12 mouse cellular contexts compared by ENCODE assay signal in the genomic region with DNA sequence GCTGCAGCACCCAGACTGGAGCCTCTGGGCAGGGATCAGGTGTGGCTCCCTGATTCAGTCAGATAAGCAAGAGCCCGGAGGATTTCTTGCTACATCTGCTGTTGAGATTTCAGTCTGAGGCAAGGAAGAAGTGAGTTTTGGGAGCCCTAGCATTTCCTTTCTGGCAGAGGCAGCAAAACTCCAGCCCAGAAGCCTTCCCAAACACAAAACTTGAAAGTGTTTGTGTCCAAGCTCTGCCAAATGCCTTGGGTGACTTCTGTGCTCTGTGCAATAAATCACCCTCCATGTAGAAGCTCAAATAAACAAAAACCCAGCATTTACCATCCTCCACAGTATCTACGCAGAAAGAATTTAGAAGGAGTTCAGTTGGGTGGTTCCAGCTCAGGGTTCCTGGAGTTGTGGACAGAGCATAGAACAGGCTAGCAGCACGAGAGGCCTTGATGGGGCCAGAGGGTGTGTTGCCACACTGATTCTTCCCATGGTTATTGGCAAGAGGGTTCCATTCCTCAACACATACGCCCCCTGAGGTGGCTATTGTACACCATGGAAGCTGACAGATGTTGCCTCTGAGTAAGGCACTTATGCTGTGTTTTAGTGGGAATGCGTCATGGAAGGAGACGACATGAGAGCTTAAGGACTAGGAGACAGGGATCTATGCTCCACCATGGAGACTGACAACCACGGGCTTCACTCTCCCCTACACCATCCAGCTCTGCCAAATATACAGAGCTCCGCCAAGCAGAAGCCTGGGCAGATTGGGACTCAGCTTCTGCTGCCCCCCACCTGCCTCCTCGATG.
DNase-seq lines count a peak whose midpoint lies in the region; ATAC-seq and TF ChIP-seq lines count a peak whose summit lies in the region.
"Had no signal": no experiment of that assay in that cellular context is flagged by ENCODE, and none has a peak within 500 bp of the region (broad histone marks: within the 10 kb centered on the region; RNA-seq: fewer than 3 reads in every experiment).

No protein-coding gene starts in this region.

- no peak for TF ChIP-seq CTCF in gastrocnemius, adult 2 months (IDR thresholded peaks at IDR 0.05)
- no peak for TF ChIP-seq CTCF in cerebellum, adult 2 months (IDR thresholded peaks at IDR 0.05; ENCODE audit: borderline replicate concordance, insufficient read depth, low read depth, low read length)

- H3K4me2 ChIP-seq in stomach, embryonic 16.5 days (ENCODE audit: low read depth, low read length): no peak overlapping the region
- H3K4me2 ChIP-seq: forebrain, embryonic 15.5 days; liver, embryonic 13.5 days had no signal

- no peaks in the 10 kb centered on the region for H3K27me3 ChIP-seq in stomach, embryonic 16.5 days (ENCODE audit: control insufficient read depth, insufficient read depth, low read length)
- H3K27me3 ChIP-seq in cerebellum, adult 2 months (ENCODE audit: control insufficient read depth, insufficient read depth, low read length): no peaks in the 10 kb centered on the region; the same call in 1 of the 2 replicates
- H3K27me3 ChIP-seq: forebrain, embryonic 15.5 days; liver, embryonic 13.5 days had no signal

- no peaks in the 10 kb centered on the region for H3K9me3 ChIP-seq in stomach, embryonic 16.5 days (replicated peaks; ENCODE audit: control insufficient read depth, low read length)
- H3K9me3 ChIP-seq: forebrain, embryonic 15.5 days; liver, embryonic 13.5 days had no signal

- peak overlapping the region; percentile 82 for H3K27ac ChIP-seq in gastrocnemius, adult 2 months
- peak overlapping the region; percentile 25 for H3K27ac ChIP-seq in stomach, embryonic 16.5 days (ENCODE audit: low read length)
- no peak overlapping the region for H3K27ac ChIP-seq in cerebellum, adult 2 months (ENCODE audit: insufficient read depth, low read length)
- H3K27ac ChIP-seq: forebrain, embryonic 15.5 days; liver, embryonic 13.5 days had no signal

- intact Hi-C loops in gastrocnemius, adult 2 months (cut with DNase I): loop anchor here (10.0 kb wide), 1 partner anchor 508 kb away; no protein-coding TSS in a partner anchor
- intact Hi-C loops in gastrocnemius, postnatal 14 days (cut with DNase I; ENCODE audit: low total_unique reads): no loop called here

- peaks cover 12% of the 10 kb centered on the region for H3K4me1 ChIP-seq in stomach, embryonic 16.5 days (ENCODE audit: control insufficient read depth, insufficient read depth, low read length)
- H3K4me1 ChIP-seq in cerebellum, adult 2 months (ENCODE audit: control insufficient read depth, insufficient read depth, low read length): no peaks in the 10 kb centered on the region
- H3K4me1 ChIP-seq: liver, embryonic 13.5 days had no signal

- H3K9ac ChIP-seq in stomach, embryonic 16.5 days (ENCODE audit: low read length): no peak overlapping the region
- H3K9ac ChIP-seq: forebrain, embryonic 15.5 days; liver, embryonic 13.5 days had no signal

- no peaks in the 10 kb centered on the region for H3K36me3 ChIP-seq in stomach, embryonic 16.5 days (ENCODE audit: control insufficient read depth, insufficient read depth, low read length)
- H3K36me3 ChIP-seq: forebrain, embryonic 15.5 days; liver, embryonic 13.5 days had no signal

- 58% methylated on average over 9 of the region's 9 CpGs for WGBS in stomach, embryonic 16.5 days
- WGBS in cerebellum, adult 2 months: 70% methylated on average over 9 of the region's 9 CpGs

- peak; percentile 28 for DNase-seq in gastrocnemius, adult 2 months
- DNase-seq in gastrocnemius, postnatal 14 days: no peak
- DNase-seq in ovary, adult 18-20 months (ENCODE audit: low spot score): peak; percentile 23
- DNase-seq in ovary, postnatal 14 days (ENCODE audit: low spot score): no peak
- DNase-seq in kidney, postnatal 36 days: peak; percentile 52 to 74
- no peak for DNase-seq in frontal cortex, postnatal 10 days (ENCODE audit: low spot score in 2 of 2)
- DNase-seq in cerebellum, adult 2 months: no peak
- DNase-seq: liver, embryonic 13.5 days; spleen, adult 18-20 months had no signal

- no peak overlapping the region for H3K4me3 ChIP-seq in gastrocnemius, adult 2 months
- H3K4me3 ChIP-seq in stomach, embryonic 16.5 days (replicated peaks; ENCODE audit: low read length): no peak overlapping the region
- no peak overlapping the region for H3K4me3 ChIP-seq in cerebellum, adult 2 months (replicated peaks; ENCODE audit: insufficient read depth, low read depth, low read length)
- H3K4me3 ChIP-seq: forebrain, embryonic 15.5 days; liver, embryonic 13.5 days had no signal

- TF ChIP-seq POLR2A in cerebellum, adult 2 months (IDR thresholded peaks at IDR 0.05; ENCODE audit: borderline replicate concordance, insufficient read depth, low read length): no peak

- ATAC-seq in stomach, embryonic 16.5 days (ENCODE audit: insufficient read depth, low FRiP score): peak; percentile 45; the same call in 1 of the 2 replicates
- ATAC-seq: forebrain, embryonic 15.5 days; inflammation-experienced regulatory T-cells, adult 6 months had no signal

Comparison
In these comparisons a context has a peak if more than half of its experiments do, and no peak if none do; other contexts are left out.
1. DNase-seq: peak in gastrocnemius, adult 2 months (single experiment), ovary, adult 18-20 months (single experiment) and kidney, postnatal 36 days (2 of 2); none in gastrocnemius, postnatal 14 days (single experiment), ovary, postnatal 14 days (single experiment), frontal cortex, postnatal 10 days (0 of 2) and cerebellum, adult 2 months (0 of 2).